Mouse (Mus musculus) neural tube, embryonic 14.5 days (tissue): ENCODE measurements around the gene Cavin2. TPM values are rescaled to one million over a fixed set of nuclear protein-coding genes. Genes with fewer than 3 reads are reported as not detected.

Source experiments
- ATAC-seq: fragments of 200-750 bp; cut with Nextera tagmentation; 2 replicates; pipeline ENCODE4 v1.8.0; 2017; ENCODE audit warnings: low read depth, mild to moderate bottlenecking, moderate TSS enrichment, moderate library complexity
- H3K27ac ChIP-seq: fragments of 300-500 bp; sonication (generic); 2 replicates; pipeline ENCODE4 v1.5.1; 2014; ENCODE audit warnings: low read depth, mild to moderate bottlenecking, control low read depth, low read length, moderate library complexity, mixed read lengths
- H3K27me3 ChIP-seq: fragments of 300-500 bp; sonication (generic); 2 replicates; pipeline ENCODE4 v1.6.1; 2014; ENCODE audit warnings: low read length; ENCODE audit not compliant: control insufficient read depth, insufficient read depth
- H3K36me3 ChIP-seq: fragments of 300-500 bp; sonication (generic); 2 replicates; pipeline ENCODE4 v1.6.1; 2014; ENCODE audit warnings: low read length, mixed read lengths; ENCODE audit not compliant: control insufficient read depth, insufficient read depth
- H3K4me1 ChIP-seq: fragments of 300-500 bp; sonication (generic); 2 replicates; pipeline ENCODE4 v1.6.1; 2014; ENCODE audit warnings: low read length; ENCODE audit not compliant: control insufficient read depth, insufficient read depth
- H3K4me2 ChIP-seq: fragments of 300-500 bp; sonication (generic); 2 replicates; pipeline ENCODE4 v1.6.1; 2014; ENCODE audit warnings: mild to moderate bottlenecking, low read depth, low read length, control low read depth
- H3K4me3 ChIP-seq: fragments of 300-500 bp; sonication (generic); 2 replicates; pipeline ENCODE4 v1.5.1; 2014; ENCODE audit warnings: low read depth, low read length, control low read depth, mixed read lengths
- H3K9ac ChIP-seq: fragments of 300-500 bp; sonication (generic); replicated peaks from 2 replicates; pipeline ENCODE4 v1.6.1; 2014; ENCODE audit warnings: low read depth, mild to moderate bottlenecking, control low read depth, low read length, mixed read lengths
- H3K9me3 ChIP-seq: fragments of 300-500 bp; sonication (generic); 2 replicates; pipeline ENCODE4 v1.6.1; 2016; ENCODE audit warnings: low read length; ENCODE audit not compliant: control insufficient read depth
- WGBS: fragments of 180-500 bp; shearing (Covaris S2); extraction: QIAGEN DNeasy Blood & Tissue Kit; methylation state at CpG from one replicate; pipeline ENCODE4 v1.1.7; 2014; 5-methylcytosine and 5-hydroxymethylcytosine counted together
- polyA plus RNA-seq: library from polyadenylated mRNA; unstranded; fragments of >200 nt; fragmentation: Nextera tagmentation; extraction: Ambion mirVana; gene quantifications from 2 replicates; pipeline ENCODE4 v1.2.1, GENCODE M21; 2014

Cavin2 gene
- polyA plus RNA-seq, 1 experiment from 2014 or later = 9.4 TPM

- Histone ChIP-seq H3K27ac (no peak overlapping the region), H3K4me1 (peaks cover 9% of the 10 kb centered on the region; the same call in 1 of the 2 replicates), H3K4me2 (no peak overlapping the region), H3K36me3 (no peaks in the 10 kb centered on the region), H3K4me3 (no peak overlapping the region), H3K27me3 (no peaks in the 10 kb centered on the region), H3K9me3 (no peaks in the 10 kb centered on the region), H3K9ac (no peak overlapping the region)
- ATAC-seq = no peak
- WGBS = 94% methylated on average over 2 of the region's 2 CpGs
Observed at GRCm38 (mm10) chr1:51335081-51335480, 46.2 kb downstream of the Cavin2 start.

GRCm38 (mm10) chr1:51344160-51344559 lies 55.2 kb downstream of the Cavin2 start:
- Histone ChIP-seq H3K4me2 (no peak overlapping the region), H3K36me3 (no peaks in the 10 kb centered on the region), H3K9me3 (no peaks in the 10 kb centered on the region), H3K4me3 (no peak overlapping the region), H3K9ac (no peak overlapping the region), H3K27ac (no peak overlapping the region), H3K4me1 (0 out of 2 replicates have a peak, but pooled peaks cover 1% of the 10 kb centered on the region), H3K27me3 (no peaks in the 10 kb centered on the region)
- 66% methylated on average over 3 of the region's 3 CpGs for WGBS
- ATAC-seq = no peak

GRCm38 (mm10) chr1:51347596-51347995 lies 58.7 kb downstream of the Cavin2 start:
- no peak overlapping the region for H3K4me3 ChIP-seq
- ATAC-seq = no peak
- no peaks in the 10 kb centered on the region for H3K36me3 ChIP-seq
- H3K27me3 ChIP-seq = no peaks in the 10 kb centered on the region
- no peak overlapping the region for H3K27ac ChIP-seq
- no peak overlapping the region for H3K4me2 ChIP-seq
- H3K9me3 ChIP-seq = no peaks in the 10 kb centered on the region
- no peak overlapping the region for H3K9ac ChIP-seq
- 95% methylated on average over 3 of the region's 3 CpGs for WGBS
- peaks cover 7% of the 10 kb centered on the region; the same call in 1 of the 2 replicates for H3K4me1 ChIP-seq

GRCm38 (mm10) chr1:51348631-51349030 lies 59.7 kb downstream of the Cavin2 start:
- Histone ChIP-seq H3K4me1 (peaks cover 7% of the 10 kb centered on the region; the same call in 1 of the 2 replicates), H3K4me3 (no peak overlapping the region), H3K4me2 (no peak overlapping the region), H3K27ac (no peak overlapping the region), H3K9me3 (no peaks in the 10 kb centered on the region), H3K27me3 (no peaks in the 10 kb centered on the region), H3K9ac (no peak overlapping the region), H3K36me3 (no peaks in the 10 kb centered on the region)
- ATAC-seq = no peak
- WGBS = 67% methylated on average over 7 of the region's 7 CpGs

- Histone ChIP-seq H3K27ac (no peak overlapping the region), H3K9ac (no peak overlapping the region), H3K27me3 (no peaks in the 10 kb centered on the region), H3K4me2 (no peak overlapping the region), H3K9me3 (no peaks in the 10 kb centered on the region), H3K36me3 (no peaks in the 10 kb centered on the region), H3K4me3 (no peak overlapping the region), H3K4me1 (peaks cover 7% of the 10 kb centered on the region; the same call in 1 of the 2 replicates)
- 46% methylated on average over 7 of the region's 7 CpGs for WGBS
- ATAC-seq = peak; percentile 38; the same call in 1 of the 2 replicates
Observed at GRCm38 (mm10) chr1:51349291-51349967, 60.5 kb downstream of the Cavin2 start.

Other genes starting within 250 kb of the Cavin2 start
- gene Nabp1, start 189.3 kb downstream of the Cavin2 start, polyA plus RNA-seq = 8.3 and 9.3 TPM in 2 replicates